Mouse (Mus musculus) kidney, embryonic 15.5 days (tissue): ENCODE results near the gene Ep300. TPM values are rescaled to one million over a fixed set of nuclear protein-coding genes. Genes with fewer than 3 reads are reported as not detected.

Experiments used
- ATAC-seq: fragments of 200-750 bp; cut with Nextera tagmentation; replicated peaks from 2 replicates; pipeline ENCODE4 v1.8.0; 2017; ENCODE audit warnings: moderate TSS enrichment; ENCODE audit not compliant: low FRiP score
- H3K27ac ChIP-seq: fragments of 300-500 bp; sonication (generic); 2 replicates; pipeline ENCODE4 v1.5.1; 2015; ENCODE audit warnings: mild to moderate bottlenecking, inconsistent platforms
- H3K27me3 ChIP-seq: fragments of 300-500 bp; sonication (generic); 2 replicates; pipeline ENCODE4 v1.6.1; 2015; ENCODE audit warnings: inconsistent platforms
- H3K36me3 ChIP-seq: fragments of 300-500 bp; sonication (generic); 2 replicates; pipeline ENCODE4 v1.6.1; 2015; ENCODE audit warnings: inconsistent platforms
- H3K4me1 ChIP-seq: fragments of 300-500 bp; sonication (generic); 2 replicates; pipeline ENCODE4 v1.6.1; 2015; ENCODE audit warnings: inconsistent platforms
- H3K4me2 ChIP-seq: fragments of 300-500 bp; sonication (generic); 2 replicates; pipeline ENCODE4 v1.6.1; 2015; ENCODE audit warnings: moderate library complexity, mild to moderate bottlenecking, inconsistent platforms
- H3K4me3 ChIP-seq: fragments of 300-500 bp; sonication (generic); replicated peaks from 2 replicates; pipeline ENCODE4 v1.5.1; 2015; ENCODE audit warnings: mild to moderate bottlenecking, inconsistent platforms
- H3K9ac ChIP-seq: fragments of 300-500 bp; sonication (generic); 2 replicates; pipeline ENCODE4 v1.6.1; 2015; ENCODE audit warnings: mild to moderate bottlenecking, inconsistent platforms
- H3K9me3 ChIP-seq: fragments of 300-500 bp; sonication (generic); replicated peaks from 2 replicates; pipeline ENCODE4 v1.6.1; 2016; ENCODE audit warnings: inconsistent platforms
- WGBS: fragments of 180-500 bp; shearing (Covaris S2); methylation state at CpG from one replicate; pipeline ENCODE4 v1.1.7; 2015; ENCODE audit warnings: mixed read lengths; 5-methylcytosine and 5-hydroxymethylcytosine counted together
- polyA plus RNA-seq: library from polyadenylated mRNA; unstranded; fragments of >200 nt; fragmentation: Nextera tagmentation; extraction: Ambion mirVana; gene quantifications from 2 replicates; pipeline ENCODE4 v1.2.1, GENCODE M21; 2015

Gene Ep300
- polyA plus RNA-seq, 1 experiment from 2014 or later: 18.6 TPM

DNA sequence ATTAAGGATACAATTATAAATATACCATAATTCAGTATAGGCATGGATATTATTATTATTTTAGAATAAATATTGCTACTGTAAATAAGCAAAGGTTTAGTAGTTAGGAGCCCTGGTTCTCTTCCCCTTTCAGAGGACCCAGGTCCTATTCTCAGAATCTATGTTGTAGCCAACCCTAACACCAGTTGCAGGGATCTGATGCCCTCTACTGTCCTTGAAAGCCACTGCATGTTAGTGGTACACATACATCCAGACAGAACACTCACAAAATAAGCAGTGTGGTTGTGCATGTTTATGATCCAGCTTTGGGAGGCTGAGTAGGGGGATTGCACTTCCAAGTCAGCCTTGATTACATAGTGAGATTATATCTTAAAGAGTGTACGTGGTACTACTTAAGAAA, 21.5 kb downstream of the Ep300 start:
- no peaks in the 10 kb centered on the region for H3K4me1 ChIP-seq
- H3K9ac ChIP-seq: no peak overlapping the region
- no peaks in the 10 kb centered on the region for H3K27me3 ChIP-seq
- no peaks in the 10 kb centered on the region for H3K9me3 ChIP-seq
- peaks cover 75% of the 10 kb centered on the region for H3K36me3 ChIP-seq
- H3K4me2 ChIP-seq: no peak overlapping the region
- no peak for ATAC-seq
- H3K27ac ChIP-seq: no peak overlapping the region
- 69% methylated on average over 1 of the region's 1 CpGs for WGBS
- no peak overlapping the region for H3K4me3 ChIP-seq

DNA sequence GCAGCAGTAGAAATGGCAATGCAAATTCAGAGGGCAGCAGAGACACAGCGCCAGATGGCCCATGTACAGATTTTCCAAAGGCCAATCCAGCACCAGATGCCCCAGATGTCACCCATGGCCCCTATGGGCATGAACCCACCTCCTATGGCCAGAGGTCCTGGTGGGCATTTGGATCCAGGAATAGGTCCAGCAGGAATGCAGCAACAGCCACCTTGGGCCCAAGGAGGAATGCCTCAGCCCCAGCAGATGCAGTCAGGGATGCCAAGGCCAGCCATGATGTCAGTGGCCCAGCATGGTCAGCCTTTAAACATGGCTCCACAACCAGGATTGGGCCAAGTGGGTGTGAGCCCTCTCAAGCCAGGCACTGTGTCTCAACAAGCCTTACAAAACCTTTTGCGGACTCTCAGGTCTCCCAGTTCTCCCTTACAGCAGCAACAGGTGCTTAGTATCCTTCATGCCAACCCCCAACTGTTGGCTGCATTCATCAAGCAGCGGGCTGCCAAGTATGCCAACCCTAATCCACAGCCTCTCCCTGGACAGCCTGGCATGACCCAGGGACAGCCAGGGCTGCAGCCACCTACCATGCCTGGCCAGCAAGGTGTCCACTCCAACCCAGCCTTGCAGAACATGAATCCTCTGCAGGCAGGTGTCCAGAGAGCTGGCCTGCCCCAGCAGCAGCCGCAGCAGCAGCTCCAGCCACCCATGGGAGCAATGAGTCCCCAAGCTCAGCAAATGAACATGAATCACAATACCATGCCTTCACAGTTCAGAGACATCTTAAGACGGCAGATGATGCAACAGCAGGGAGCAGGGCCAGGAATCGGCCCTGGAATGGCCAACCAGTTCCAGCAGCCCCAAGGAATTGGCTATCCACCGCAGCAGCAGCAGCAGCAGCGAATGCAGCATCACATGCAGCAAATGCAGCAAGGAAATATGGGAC, 64.6 kb downstream of the Ep300 start:
- Histone ChIP-seq H3K36me3 (peaks cover 77% of the 10 kb centered on the region), H3K4me1 (no peaks in the 10 kb centered on the region), H3K9me3 (no peaks in the 10 kb centered on the region), H3K9ac (no peak overlapping the region), H3K4me2 (no peak overlapping the region), H3K27me3 (no peaks in the 10 kb centered on the region), H3K4me3 (no peak overlapping the region), H3K27ac (no peak overlapping the region)
- ATAC-seq: no peak
- WGBS: 93% methylated on average over 8 of the region's 8 CpGs

DNA sequence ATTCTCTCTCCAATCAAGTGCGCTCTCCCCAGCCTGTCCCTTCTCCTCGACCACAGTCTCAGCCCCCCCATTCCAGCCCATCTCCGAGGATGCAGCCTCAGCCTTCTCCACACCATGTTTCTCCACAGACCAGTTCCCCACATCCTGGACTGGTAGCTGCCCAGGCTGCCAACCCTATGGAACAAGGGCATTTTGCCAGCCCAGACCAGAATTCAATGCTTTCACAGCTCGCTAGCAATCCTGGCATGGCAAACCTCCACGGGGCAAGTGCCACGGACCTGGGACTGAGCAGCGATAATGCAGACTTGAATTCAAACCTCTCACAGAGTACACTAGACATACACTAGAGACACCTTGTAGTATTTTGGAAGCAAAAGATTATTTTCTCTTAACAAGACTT, 65.5 kb downstream of the Ep300 start:
- H3K9ac ChIP-seq: no peak overlapping the region
- no peak overlapping the region for H3K27ac ChIP-seq
- no peak for ATAC-seq
- H3K36me3 ChIP-seq: peaks cover 69% of the 10 kb centered on the region
- no peak overlapping the region for H3K4me2 ChIP-seq
- H3K27me3 ChIP-seq: no peaks in the 10 kb centered on the region
- 90% methylated on average over 7 of the region's 7 CpGs for WGBS
- H3K9me3 ChIP-seq: no peaks in the 10 kb centered on the region
- no peak overlapping the region for H3K4me3 ChIP-seq
- H3K4me1 ChIP-seq: no peaks in the 10 kb centered on the region

DNA sequence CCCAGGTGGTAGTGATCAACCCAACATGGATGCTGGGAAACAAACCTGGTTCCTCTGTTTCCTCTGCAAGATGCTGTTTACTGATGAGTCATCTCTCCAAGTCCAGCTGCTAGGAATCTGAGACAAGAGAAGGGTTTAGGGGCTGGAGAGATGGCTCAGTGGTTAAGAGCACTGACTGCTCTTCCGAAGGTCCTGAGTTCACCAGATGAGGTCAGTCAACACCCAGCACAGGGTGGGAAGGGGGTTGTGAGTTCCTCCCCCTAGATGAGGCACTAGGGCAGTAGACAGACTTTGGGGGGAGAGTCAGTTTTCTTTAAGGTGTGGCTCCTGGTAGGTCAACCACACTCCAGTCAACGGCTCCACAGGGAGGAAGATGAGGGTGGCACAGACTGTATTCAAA, 76.5 kb downstream of the Ep300 start:
- no peak overlapping the region for H3K9ac ChIP-seq
- peaks cover 8% of the 10 kb centered on the region for H3K4me1 ChIP-seq
- H3K9me3 ChIP-seq: no peaks in the 10 kb centered on the region
- no peaks in the 10 kb centered on the region for H3K27me3 ChIP-seq
- H3K4me2 ChIP-seq: no peak overlapping the region
- no peak for ATAC-seq
- H3K27ac ChIP-seq: no peak overlapping the region
- H3K36me3 ChIP-seq: no peaks in the 10 kb centered on the region
- WGBS: 98% methylated on average over 2 of the region's 2 CpGs
- H3K4me3 ChIP-seq: no peak overlapping the region

DNA sequence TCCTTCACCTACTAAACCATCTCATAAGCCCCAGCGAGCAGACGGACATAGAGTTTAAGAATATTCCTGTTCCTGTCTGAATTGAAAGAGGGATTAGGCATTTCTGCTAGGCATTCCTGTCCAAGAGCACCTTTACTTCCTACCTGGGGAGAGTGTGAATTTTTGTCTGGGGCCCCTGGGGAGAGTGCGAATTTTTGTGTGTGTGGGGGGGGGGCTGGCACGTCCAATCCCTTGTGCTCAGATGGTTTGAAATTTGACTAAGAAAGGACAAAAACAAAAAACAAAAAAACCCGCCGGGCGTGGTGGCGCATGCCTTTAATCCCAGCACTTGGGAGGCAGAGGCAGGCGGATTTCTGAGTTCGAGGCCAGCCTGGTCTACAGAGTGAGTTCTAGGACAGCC, 78.1 kb downstream of the Ep300 start:
- no peak overlapping the region for H3K9ac ChIP-seq
- peaks cover 15% of the 10 kb centered on the region for H3K36me3 ChIP-seq
- H3K9me3 ChIP-seq: no peaks in the 10 kb centered on the region
- H3K27ac ChIP-seq: no peak overlapping the region
- WGBS: 65% methylated on average over 10 of the region's 10 CpGs
- no peaks in the 10 kb centered on the region for H3K27me3 ChIP-seq
- ATAC-seq: no peak
- peak overlapping the region; percentile 78 for H3K4me2 ChIP-seq
- H3K4me1 ChIP-seq: peaks cover 8% of the 10 kb centered on the region
- H3K4me3 ChIP-seq: peak overlapping the region; percentile 60

DNA sequence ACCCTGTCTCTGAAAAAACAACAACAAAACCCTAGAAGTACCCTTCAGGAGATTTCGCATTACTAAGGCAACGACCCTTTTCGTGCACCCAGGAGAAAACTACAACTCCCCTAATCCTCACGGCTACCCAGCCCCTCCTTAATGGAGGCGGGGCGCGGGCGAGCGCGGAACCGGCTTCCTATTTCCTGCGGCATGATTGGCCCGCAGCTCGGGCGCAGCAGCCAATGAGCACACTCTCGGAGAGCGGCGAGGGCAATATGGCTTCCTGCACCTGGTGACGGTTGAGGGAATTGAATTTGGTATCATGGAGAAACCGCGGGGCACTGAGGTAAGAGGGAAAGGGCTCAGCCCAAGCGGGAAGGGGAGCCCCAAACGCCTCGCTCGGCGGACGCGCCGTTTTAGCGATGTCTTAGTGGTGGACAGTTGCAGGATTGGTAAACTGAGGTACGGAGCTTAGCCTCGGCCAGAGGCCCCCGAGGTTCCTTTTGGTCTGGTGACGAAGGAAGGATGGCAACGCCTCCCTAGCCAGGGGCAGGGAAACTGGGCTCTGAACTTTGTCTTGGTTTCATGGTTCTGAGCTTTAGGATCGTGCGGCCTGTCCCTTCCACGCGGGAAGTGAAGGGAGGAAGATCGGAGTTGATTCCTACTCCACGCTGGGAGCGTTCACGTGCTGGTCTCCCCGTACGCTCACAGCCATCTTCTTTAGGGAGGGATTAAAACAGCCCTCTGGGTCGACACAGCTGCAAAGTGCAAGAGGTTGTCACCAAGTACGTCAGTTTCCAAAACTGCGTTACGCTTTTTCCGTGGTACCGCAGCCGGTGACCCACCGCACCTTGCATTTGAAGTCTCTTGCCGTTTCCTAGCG, 78.8 kb downstream of the Ep300 start, which contains the start of gene L3mbtl2:
L3mbtl2 (plus strand) TSS at position 193 of the 865 bp plus-strand sequence.
- Histone ChIP-seq H3K9me3 (no peaks in the 10 kb centered on the region), H3K9ac (peak within 1 kb of the TSS; percentile 68), H3K4me3 (peak within 1 kb of the TSS; percentile 60), H3K27ac (no peak within 1 kb of the TSS; the same call in 1 of the 2 replicates), H3K36me3 (peaks cover 22% of the 10 kb centered on the region), H3K4me2 (peak within 1 kb of the TSS; percentile 78), H3K27me3 (no peaks in the 10 kb centered on the region), H3K4me1 (peaks cover 8% of the 10 kb centered on the region)
- ATAC-seq: peak; percentile 98
- under 1% methylated on average over 55 of the region's 55 CpGs for WGBS

DNA sequence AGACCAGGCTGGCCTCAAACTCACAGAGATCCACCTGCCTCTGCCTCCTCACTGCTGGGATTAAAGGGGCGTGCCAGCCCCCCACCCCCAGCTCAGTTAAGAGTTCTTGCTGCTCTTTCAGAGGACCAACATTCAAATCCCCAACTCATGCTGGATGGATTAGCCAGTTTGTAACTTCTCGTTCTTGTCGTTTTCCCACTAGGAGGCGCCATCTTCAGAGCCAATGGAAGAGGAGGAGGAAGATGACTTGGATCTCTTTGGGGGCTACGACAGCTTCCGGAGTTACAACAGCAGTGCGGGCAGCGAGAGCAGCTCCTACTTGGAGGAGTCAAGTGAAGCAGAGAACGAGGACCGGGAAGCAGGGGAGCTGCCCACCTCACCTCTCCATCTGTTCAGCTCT, 81.8 kb downstream of the Ep300 start:
- Histone ChIP-seq H3K4me2 (no peak overlapping the region), H3K27me3 (no peaks in the 10 kb centered on the region), H3K9ac (no peak overlapping the region), H3K4me1 (peaks cover 8% of the 10 kb centered on the region), H3K9me3 (no peaks in the 10 kb centered on the region), H3K36me3 (peaks cover 45% of the 10 kb centered on the region), H3K4me3 (no peak overlapping the region), H3K27ac (no peak overlapping the region)
- ATAC-seq: no peak
- WGBS: 87% methylated on average over 10 of the region's 10 CpGs

DNA sequence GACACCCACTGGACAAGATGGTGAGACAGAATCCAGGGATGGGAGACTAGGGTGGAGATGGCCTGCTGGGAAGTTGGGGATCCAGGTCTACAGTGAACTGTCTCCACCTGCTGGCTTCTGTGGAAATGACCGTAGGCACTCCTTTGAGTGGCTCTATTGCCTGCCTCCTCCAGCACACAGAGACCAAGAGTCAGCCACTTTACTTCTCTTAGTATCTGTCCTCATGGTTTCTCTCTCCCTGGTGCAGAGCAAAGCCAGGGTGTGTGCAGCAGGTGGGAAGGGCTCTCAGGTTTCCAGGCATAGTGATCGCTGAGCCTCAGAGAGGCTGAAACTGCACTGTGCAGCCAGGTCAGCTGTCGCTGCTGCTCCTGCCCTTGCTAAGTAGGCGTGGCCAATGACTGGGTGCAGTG, 85.1 kb downstream of the Ep300 start:
- Histone ChIP-seq H3K27ac (no peak overlapping the region), H3K4me2 (no peak overlapping the region), H3K4me3 (no peak overlapping the region), H3K9me3 (no peaks in the 10 kb centered on the region), H3K36me3 (peaks cover 67% of the 10 kb centered on the region), H3K27me3 (no peaks in the 10 kb centered on the region), H3K9ac (no peak overlapping the region), H3K4me1 (no peaks in the 10 kb centered on the region; the same call in 1 of the 2 replicates)
- 64% methylated on average over 4 of the region's 4 CpGs for WGBS
- peak; percentile 52 for ATAC-seq

DNA sequence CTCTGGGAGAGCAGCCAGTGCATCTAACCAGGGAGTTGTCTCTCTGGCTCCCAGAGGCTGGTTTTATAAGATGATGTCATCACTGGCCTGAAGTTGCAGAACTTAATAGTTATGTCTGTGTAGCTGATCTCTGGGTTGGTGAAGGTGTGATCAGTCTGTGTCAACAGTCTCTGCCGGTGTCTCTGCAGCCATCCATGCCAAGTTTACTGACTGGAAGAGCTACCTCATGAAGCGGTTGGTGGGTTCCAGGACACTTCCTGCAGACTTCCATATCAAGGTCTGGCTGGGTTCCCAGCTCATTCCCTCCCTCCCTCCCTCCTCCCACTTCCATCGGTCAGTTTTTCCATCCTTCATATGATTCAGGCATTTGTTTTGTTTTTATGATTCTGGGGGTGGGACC, 91.5 kb downstream of the Ep300 start:
- Histone ChIP-seq H3K4me3 (no peak overlapping the region), H3K4me1 (no peaks in the 10 kb centered on the region), H3K36me3 (peaks cover 73% of the 10 kb centered on the region), H3K27me3 (no peaks in the 10 kb centered on the region), H3K9me3 (no peaks in the 10 kb centered on the region), H3K4me2 (no peak overlapping the region), H3K27ac (no peak overlapping the region), H3K9ac (no peak overlapping the region)
- WGBS: 84% methylated on average over 3 of the region's 3 CpGs
- ATAC-seq: no peak

DNA sequence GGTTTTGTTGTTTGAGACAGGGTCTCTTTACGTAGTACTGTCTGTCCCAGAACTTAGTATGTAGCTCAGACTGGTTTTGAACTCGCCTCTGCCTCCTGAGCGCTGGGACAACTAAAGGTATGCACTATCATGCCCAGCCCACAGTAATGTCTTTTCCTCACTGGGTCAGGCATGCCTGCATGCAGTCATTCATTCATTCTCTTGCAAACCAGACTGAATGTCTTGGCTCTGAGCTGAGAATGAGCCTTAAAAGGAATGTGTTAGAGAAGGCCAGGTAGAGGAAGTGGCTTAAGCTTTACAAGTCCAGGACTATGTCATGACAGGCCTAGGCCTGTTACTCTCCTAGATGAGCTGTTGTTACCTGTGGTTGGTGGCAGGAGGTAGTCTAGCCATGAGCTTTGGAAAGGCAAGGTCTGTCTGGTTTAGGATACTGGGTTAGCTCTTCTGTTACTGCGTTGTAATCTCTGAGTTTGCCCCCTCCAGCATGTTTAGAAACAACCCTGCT, 95.2 kb downstream of the Ep300 start:
- H3K9me3 ChIP-seq: no peaks in the 10 kb centered on the region
- H3K36me3 ChIP-seq: peaks cover 87% of the 10 kb centered on the region
- no peak overlapping the region for H3K4me2 ChIP-seq
- no peaks in the 10 kb centered on the region for H3K4me1 ChIP-seq
- H3K27me3 ChIP-seq: no peaks in the 10 kb centered on the region
- H3K27ac ChIP-seq: no peak overlapping the region
- no peak for ATAC-seq
- 91% methylated on average over 4 of the region's 4 CpGs for WGBS
- no peak overlapping the region for H3K9ac ChIP-seq
- H3K4me3 ChIP-seq: no peak overlapping the region

DNA sequence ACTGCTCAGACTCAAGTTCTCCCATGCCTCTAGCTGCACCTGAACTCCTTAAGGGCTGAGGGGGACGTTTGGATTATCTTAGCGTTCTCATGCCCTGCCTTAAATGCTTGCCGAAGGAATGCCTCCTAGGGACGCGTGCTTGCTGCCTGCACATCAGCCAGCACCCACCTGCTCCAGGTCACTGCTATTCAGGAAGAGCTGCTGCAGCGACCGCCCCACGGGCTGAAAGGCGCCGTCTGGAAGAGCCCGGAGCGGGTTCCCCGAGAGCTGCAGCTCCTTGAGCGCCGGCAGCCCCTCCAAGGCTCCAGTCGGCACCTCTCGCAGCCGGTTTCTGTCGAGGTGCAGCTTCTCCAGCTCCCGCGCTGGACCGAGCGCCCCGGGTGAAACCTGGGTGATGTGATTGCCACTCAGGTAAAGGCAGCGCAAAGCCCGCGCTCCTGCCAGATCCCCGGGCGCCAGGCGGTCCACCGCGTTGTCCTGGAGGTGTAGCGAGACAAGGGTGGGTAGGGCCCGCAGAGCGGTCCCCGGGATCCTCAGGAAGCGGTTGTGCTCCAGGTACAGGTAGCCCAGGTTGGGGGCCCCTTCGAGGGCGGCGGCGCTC, 108.3 kb downstream of the Ep300 start:
- WGBS: 3% methylated on average over 41 of the region's 41 CpGs
- Histone ChIP-seq H3K27me3 (peaks cover 53% of the 10 kb centered on the region), H3K9me3 (no peaks in the 10 kb centered on the region), H3K27ac (no peak overlapping the region), H3K9ac (peak overlapping the region; percentile 66), H3K4me1 (peaks cover 27% of the 10 kb centered on the region), H3K4me3 (peak overlapping the region; percentile 59), H3K36me3 (peaks cover 7% of the 10 kb centered on the region; the same call in 1 of the 2 replicates), H3K4me2 (peak overlapping the region; percentile 98)
- ATAC-seq: peak; percentile 18; the same call in 1 of the 2 replicates
